Mouse (Mus musculus): Measurements from ENCODE around the gene Clec9a. TPM values are rescaled to one million over a fixed set of nuclear protein-coding genes. Genes with fewer than 3 reads are reported as not detected.

The Clec9a gene
- 92.8 TPM for polyA plus RNA-seq (2015; fragmentation: Illumina TruSeq; extraction: RNeasy Lipid Tissue Mini Kit (QIAGEN cat#74804); ENCODE audit: insufficient read depth, low replicate concordance)

DNA sequence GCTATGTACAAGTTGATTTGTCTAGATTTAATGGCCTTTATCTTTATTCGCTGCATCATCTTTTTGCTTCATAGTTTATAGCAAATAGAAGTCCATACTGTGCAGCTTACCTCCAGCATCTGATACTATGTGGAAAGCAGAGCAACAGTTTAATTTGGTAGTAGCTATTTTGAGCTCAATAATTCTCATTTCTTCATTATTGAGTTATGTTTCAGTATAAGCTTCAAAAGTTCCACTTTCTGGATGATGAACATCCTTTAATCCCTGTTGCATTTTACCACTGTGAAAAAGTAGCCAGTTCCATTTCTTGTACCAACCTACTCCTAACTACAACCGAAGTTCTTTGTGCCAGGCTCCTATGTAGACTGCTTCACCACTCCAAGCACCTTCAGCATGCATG is at the start of gene Clec9a:
Gene Clec9a (plus strand): TSS at position 301 of the 400 bp plus-strand sequence.

GRCm38 (mm10) chr6:129385774-129386173 is 22.9 kb upstream of the Clec9a start, which contains the start of gene Clec12b:
Gene Clec12b (minus strand): TSS chr6:129385874.

DNA sequence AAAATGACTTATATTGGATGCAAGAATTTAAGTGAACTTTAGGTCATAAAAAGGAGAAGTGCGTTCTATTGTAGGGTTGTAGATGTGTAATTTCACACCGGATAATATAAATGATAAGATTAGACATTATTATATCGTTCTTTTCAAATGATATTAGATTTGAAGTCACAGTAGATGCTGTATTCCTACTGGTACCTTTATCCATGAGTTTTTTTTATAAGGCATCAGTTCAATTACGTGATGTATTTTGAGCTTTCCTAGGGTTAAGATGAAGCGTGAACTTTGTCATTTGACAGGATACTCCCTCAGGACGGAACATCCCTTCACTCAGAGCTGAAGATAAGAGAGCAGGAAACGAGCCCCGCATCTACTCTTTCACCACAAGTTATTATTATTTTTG is 11.7 kb upstream of the Clec9a start, which contains the start of gene Clec1b:
Gene Clec1b (plus strand): TSS at position 301 of the 400 bp plus-strand sequence.

GRCm38 (mm10) chr6:129451411-129452039 is 42.9 kb downstream of the Clec9a start, which contains the start of gene Clec1a:
Gene Clec1a (minus strand): TSS chr6:129452000.

Other genes starting within 250 kb of the Clec9a start
- gene Clec2d, start 228.2 kb upstream of the Clec9a start, polyA plus RNA-seq (2015; fragmentation: Illumina TruSeq; extraction: RNeasy Lipid Tissue Mini Kit (QIAGEN cat#74804); ENCODE audit: insufficient read depth, low replicate concordance): 375 TPM
- 80.1 TPM for gene Cd69, start 133.4 kb upstream of the Clec9a start, polyA plus RNA-seq (2015; fragmentation: Illumina TruSeq; extraction: RNeasy Lipid Tissue Mini Kit (QIAGEN cat#74804); ENCODE audit: insufficient read depth, low replicate concordance)
- gene 4922502D21Rik, start 77.1 kb upstream of the Clec9a start, polyA plus RNA-seq (2015; fragmentation: Illumina TruSeq; extraction: RNeasy Lipid Tissue Mini Kit (QIAGEN cat#74804); ENCODE audit: insufficient read depth, low replicate concordance): not detected
- gene Clec12a, start 66.2 kb upstream of the Clec9a start, polyA plus RNA-seq (2015; fragmentation: Illumina TruSeq; extraction: RNeasy Lipid Tissue Mini Kit (QIAGEN cat#74804); ENCODE audit: insufficient read depth, low replicate concordance): 67.8 TPM
- 1.3 TPM for gene Clec12b, start 23.0 kb upstream of the Clec9a start, polyA plus RNA-seq (2015; fragmentation: Illumina TruSeq; extraction: RNeasy Lipid Tissue Mini Kit (QIAGEN cat#74804); ENCODE audit: insufficient read depth, low replicate concordance)
- gene Clec1b, start 11.6 kb upstream of the Clec9a start, polyA plus RNA-seq (2015; fragmentation: Illumina TruSeq; extraction: RNeasy Lipid Tissue Mini Kit (QIAGEN cat#74804); ENCODE audit: insufficient read depth, low replicate concordance): 44.5 TPM
- gene Clec1a, start 43.1 kb downstream of the Clec9a start, polyA plus RNA-seq (2015; fragmentation: Illumina TruSeq; extraction: RNeasy Lipid Tissue Mini Kit (QIAGEN cat#74804); ENCODE audit: insufficient read depth, low replicate concordance): 3.6 TPM
- 0.21 TPM for gene Olr1, start 98.3 kb downstream of the Clec9a start, polyA plus RNA-seq (2015; fragmentation: Illumina TruSeq; extraction: RNeasy Lipid Tissue Mini Kit (QIAGEN cat#74804); ENCODE audit: insufficient read depth, low replicate concordance)
- not detected for gene Tmem52b, start 103.7 kb downstream of the Clec9a start, polyA plus RNA-seq (2015; fragmentation: Illumina TruSeq; extraction: RNeasy Lipid Tissue Mini Kit (QIAGEN cat#74804); ENCODE audit: insufficient read depth, low replicate concordance)
- gene Gabarapl1, start 124.3 kb downstream of the Clec9a start, polyA plus RNA-seq (2015; fragmentation: Illumina TruSeq; extraction: RNeasy Lipid Tissue Mini Kit (QIAGEN cat#74804); ENCODE audit: insufficient read depth, low replicate concordance): 48.6 TPM
- 20.6 TPM for gene Klre1, start 169.0 kb downstream of the Clec9a start, polyA plus RNA-seq (2015; fragmentation: Illumina TruSeq; extraction: RNeasy Lipid Tissue Mini Kit (QIAGEN cat#74804); ENCODE audit: insufficient read depth, low replicate concordance)
- 143 TPM for gene Klrd1, start 182.9 kb downstream of the Clec9a start, polyA plus RNA-seq (2015; fragmentation: Illumina TruSeq; extraction: RNeasy Lipid Tissue Mini Kit (QIAGEN cat#74804); ENCODE audit: insufficient read depth, low replicate concordance)
- gene Klrk1, start 215.0 kb downstream of the Clec9a start, polyA plus RNA-seq (2015; fragmentation: Illumina TruSeq; extraction: RNeasy Lipid Tissue Mini Kit (QIAGEN cat#74804); ENCODE audit: insufficient read depth, low replicate concordance): 75.9 TPM
- 3.4 TPM for gene Klrc3, start 234.5 kb downstream of the Clec9a start, polyA plus RNA-seq (2015; fragmentation: Illumina TruSeq; extraction: RNeasy Lipid Tissue Mini Kit (QIAGEN cat#74804); ENCODE audit: insufficient read depth, low replicate concordance)

All from spleen, adult 10 weeks (tissue).